Mouse (Mus musculus): ENCODE data around the gene Myh9. TPM values are rescaled to one million over a fixed set of nuclear protein-coding genes. Genes with fewer than 3 reads are reported as not detected.

Myh9 gene
- polyA plus RNA-seq (2014; fragmentation: Nextera tagmentation; extraction: Ambion mirVana): 14.4 and 14.6 TPM in 2 replicates

DNA sequence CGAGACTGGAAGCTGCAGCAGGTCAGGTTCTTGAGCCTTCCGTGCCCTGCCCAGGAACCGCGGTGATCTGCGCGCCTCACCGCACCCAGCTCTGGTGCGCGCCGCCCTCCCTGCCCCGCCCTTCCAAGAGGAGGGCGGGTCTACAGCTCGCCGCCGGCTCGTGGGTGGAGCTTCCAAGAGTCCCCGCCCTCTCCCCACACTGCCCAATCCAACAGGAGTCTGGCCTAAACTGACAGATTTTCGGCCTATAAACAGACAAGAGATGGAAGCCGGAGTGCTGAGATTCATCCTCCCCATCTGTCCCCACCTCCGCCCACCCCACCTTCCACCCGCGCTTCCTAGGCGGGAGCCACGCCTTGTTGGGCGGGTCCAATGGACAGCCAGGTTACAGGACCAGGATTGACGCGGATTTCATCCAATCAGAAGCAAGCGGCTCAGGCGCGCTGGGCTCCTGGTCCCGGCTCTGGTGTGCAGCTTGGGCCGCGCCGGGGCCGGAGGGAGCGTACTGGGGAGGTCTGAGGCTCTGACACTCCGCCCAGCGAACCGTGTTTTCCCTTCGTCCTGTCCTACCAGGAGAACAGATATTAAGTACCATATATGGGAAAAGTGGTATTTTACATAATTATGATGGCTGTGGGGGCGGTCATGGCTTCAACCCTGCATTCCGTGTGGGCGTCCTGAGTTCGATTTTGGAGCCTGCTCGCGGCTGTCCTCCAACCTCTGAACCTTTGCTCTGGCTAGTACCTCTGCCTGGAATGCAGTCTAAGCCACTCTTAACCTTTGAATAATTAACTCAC, at the start of gene Myh9:
Gene Myh9 (minus strand): TSS at position 129 of the 797 bp plus-strand sequence.
- no peaks in the 10 kb centered on the region for H3K27me3 ChIP-seq (ENCODE audit: control insufficient read depth, insufficient read depth, low read length)
- DNase-seq (ENCODE audit: low spot score) (peak; percentile 99), ATAC-seq (ENCODE audit: low FRiP score) (peak; percentile 98)
- H3K4me1 ChIP-seq (replicated peaks; ENCODE audit: control insufficient read depth, insufficient read depth, low read length): peaks cover 28% of the 10 kb centered on the region
- peak within 1 kb of the TSS; percentile 62 for H3K27ac ChIP-seq
- WGBS: under 1% methylated on average over 43 of the region's 46 CpGs
- no peaks in the 10 kb centered on the region for H3K36me3 ChIP-seq (replicated peaks; ENCODE audit: control insufficient read depth, insufficient read depth)
- H3K9ac ChIP-seq: peak within 1 kb of the TSS; percentile 89
- peak within 1 kb of the TSS; percentile 96 for H3K4me2 ChIP-seq (replicated peaks)
- H3K4me3 ChIP-seq (replicated peaks; ENCODE audit: low read length): peak within 1 kb of the TSS; percentile 95
- no peaks in the 10 kb centered on the region for H3K9me3 ChIP-seq (ENCODE audit: control insufficient read depth, low read length)

DNA sequence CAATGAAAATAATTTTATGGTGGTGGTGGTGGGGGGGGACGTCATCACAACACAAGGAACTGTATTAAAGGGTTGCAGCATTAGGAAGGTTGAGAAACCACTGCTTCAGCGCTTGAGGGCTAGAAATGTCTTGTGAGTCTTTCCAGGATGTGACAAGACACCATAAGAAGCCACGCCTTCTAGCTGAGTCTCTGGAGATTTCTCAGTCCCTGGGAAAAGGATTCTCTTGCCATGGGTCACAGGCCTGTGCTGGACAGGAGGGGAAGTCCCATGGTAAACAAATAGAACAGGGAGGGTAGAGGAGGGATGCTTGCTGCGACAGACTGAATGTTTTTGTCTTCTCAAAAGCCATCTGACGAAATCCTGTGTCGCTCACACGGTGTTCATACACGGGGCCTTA, 49.8 kb upstream of the Myh9 start:
- no peak overlapping the region for H3K9ac ChIP-seq
- no peak for ATAC-seq (ENCODE audit: low FRiP score)

DNA sequence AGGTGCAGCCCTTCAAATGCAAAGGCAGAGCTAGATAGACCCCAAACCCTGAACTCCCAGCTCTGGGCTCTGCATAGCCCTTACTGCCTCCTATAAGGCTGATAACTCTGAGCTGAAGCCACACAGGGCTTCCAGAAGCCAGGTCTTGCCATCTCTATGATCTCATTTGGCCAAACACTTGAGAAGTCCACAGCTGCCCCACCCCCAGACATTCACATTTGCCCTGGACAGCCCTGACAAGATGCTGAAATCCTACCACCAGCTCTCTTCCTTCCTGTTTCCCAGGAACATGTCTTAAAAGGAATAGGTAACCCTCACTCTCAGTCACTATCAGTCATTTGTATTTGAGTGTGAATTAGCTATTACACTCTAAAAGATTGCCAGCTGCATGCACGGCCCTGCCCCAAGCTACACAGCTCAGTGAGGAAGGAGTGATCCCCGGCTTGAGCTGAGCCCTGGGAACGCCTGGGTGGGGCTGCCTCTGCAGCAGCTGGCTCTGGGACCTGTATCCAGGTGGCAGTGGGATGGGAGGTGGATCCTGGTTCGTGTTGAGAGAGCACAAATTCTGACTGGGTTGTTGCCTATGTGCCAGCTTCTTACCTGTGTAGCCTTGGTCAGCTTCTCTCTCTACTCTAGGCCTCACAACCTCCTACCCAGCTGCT, 47.9 kb upstream of the Myh9 start:
- no peak overlapping the region for H3K9ac ChIP-seq
- ATAC-seq (ENCODE audit: low FRiP score): no peak
- 56% methylated on average over 4 of the region's 4 CpGs for WGBS

More for the DNA sequence above, 49.8 kb upstream of the Myh9 start:
- H3K27ac ChIP-seq: no peak overlapping the region
- DNase-seq (ENCODE audit: low spot score): no peak
- no peaks in the 10 kb centered on the region for H3K36me3 ChIP-seq (replicated peaks; ENCODE audit: control insufficient read depth, insufficient read depth)
- no peaks in the 10 kb centered on the region for H3K27me3 ChIP-seq (ENCODE audit: control insufficient read depth, insufficient read depth, low read length)
- no peaks in the 10 kb centered on the region for H3K4me1 ChIP-seq (replicated peaks; ENCODE audit: control insufficient read depth, insufficient read depth, low read length)
- H3K4me3 ChIP-seq (replicated peaks; ENCODE audit: low read length): no peak overlapping the region
- no peak overlapping the region for H3K4me2 ChIP-seq (replicated peaks)
- no peaks in the 10 kb centered on the region for H3K9me3 ChIP-seq (ENCODE audit: control insufficient read depth, low read length)
- WGBS: 80% methylated on average over 8 of the region's 8 CpGs

DNA sequence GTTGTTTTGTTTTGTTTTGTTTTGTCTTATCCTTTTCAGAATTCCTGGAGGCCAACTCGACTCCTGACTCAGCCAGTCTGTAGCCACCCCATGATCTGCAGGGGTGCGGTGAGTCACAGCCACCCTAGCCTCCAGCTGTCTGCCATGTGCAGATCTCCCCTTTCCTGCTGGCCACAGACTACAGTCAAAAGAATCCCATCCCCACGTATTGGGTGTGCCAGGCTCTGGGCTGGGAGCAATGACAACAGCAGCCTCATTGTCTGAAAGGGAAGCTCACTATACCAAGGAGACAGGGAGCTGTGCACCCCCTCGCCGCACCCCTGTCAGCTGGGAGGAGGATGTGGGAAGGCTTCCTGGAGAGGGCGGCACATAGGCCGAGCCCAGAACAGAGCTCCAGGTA, 46.3 kb upstream of the Myh9 start:
- no peak for ATAC-seq (ENCODE audit: low FRiP score)
- Histone ChIP-seq H3K27ac (no peak overlapping the region), H3K27me3 (ENCODE audit: control insufficient read depth, insufficient read depth, low read length) (no peaks in the 10 kb centered on the region), H3K9ac (no peak overlapping the region), H3K4me2 (replicated peaks) (no peak overlapping the region), H3K36me3 (replicated peaks; ENCODE audit: control insufficient read depth, insufficient read depth) (no peaks in the 10 kb centered on the region), H3K9me3 (ENCODE audit: control insufficient read depth, low read length) (no peaks in the 10 kb centered on the region), H3K4me1 (replicated peaks; ENCODE audit: control insufficient read depth, insufficient read depth, low read length) (no peaks in the 10 kb centered on the region), H3K4me3 (replicated peaks; ENCODE audit: low read length) (no peak overlapping the region)
- WGBS: 64% methylated on average over 7 of the region's 7 CpGs
- no peak for DNase-seq (ENCODE audit: low spot score)

More for the DNA sequence above, 47.9 kb upstream of the Myh9 start:
- Histone ChIP-seq H3K4me1 (replicated peaks; ENCODE audit: control insufficient read depth, insufficient read depth, low read length) (no peaks in the 10 kb centered on the region), H3K36me3 (replicated peaks; ENCODE audit: control insufficient read depth, insufficient read depth) (no peaks in the 10 kb centered on the region), H3K4me2 (replicated peaks) (no peak overlapping the region), H3K4me3 (replicated peaks; ENCODE audit: low read length) (no peak overlapping the region), H3K9me3 (ENCODE audit: control insufficient read depth, low read length) (no peaks in the 10 kb centered on the region), H3K27me3 (ENCODE audit: control insufficient read depth, insufficient read depth, low read length) (no peaks in the 10 kb centered on the region), H3K27ac (no peak overlapping the region)
- no peak for DNase-seq (ENCODE audit: low spot score)

- Histone ChIP-seq H3K36me3 (replicated peaks; ENCODE audit: control insufficient read depth, insufficient read depth) (no peaks in the 10 kb centered on the region), H3K9ac (no peak overlapping the region)
- 45% methylated on average over 1 of the region's 1 CpGs for WGBS
These were observed 45.1 kb upstream of the Myh9 start for GRCm38 (mm10) chr15:77887093-77887488.

GRCm38 (mm10) chr15:77886369-77887092, 44.6 kb upstream of the Myh9 start:
- 95% methylated on average over 4 of the region's 5 CpGs for WGBS

More at GRCm38 (mm10) chr15:77887093-77887488, 45.1 kb upstream of the Myh9 start:
- ATAC-seq (ENCODE audit: low FRiP score) (no peak), DNase-seq (ENCODE audit: low spot score) (no peak)
- no peak overlapping the region for H3K4me3 ChIP-seq (replicated peaks; ENCODE audit: low read length)
- H3K4me1 ChIP-seq (replicated peaks; ENCODE audit: control insufficient read depth, insufficient read depth, low read length): no peaks in the 10 kb centered on the region
- H3K27ac ChIP-seq: no peak overlapping the region
- no peaks in the 10 kb centered on the region for H3K9me3 ChIP-seq (ENCODE audit: control insufficient read depth, low read length)
- H3K4me2 ChIP-seq (replicated peaks): no peak overlapping the region
- no peaks in the 10 kb centered on the region for H3K27me3 ChIP-seq (ENCODE audit: control insufficient read depth, insufficient read depth, low read length)

DNA sequence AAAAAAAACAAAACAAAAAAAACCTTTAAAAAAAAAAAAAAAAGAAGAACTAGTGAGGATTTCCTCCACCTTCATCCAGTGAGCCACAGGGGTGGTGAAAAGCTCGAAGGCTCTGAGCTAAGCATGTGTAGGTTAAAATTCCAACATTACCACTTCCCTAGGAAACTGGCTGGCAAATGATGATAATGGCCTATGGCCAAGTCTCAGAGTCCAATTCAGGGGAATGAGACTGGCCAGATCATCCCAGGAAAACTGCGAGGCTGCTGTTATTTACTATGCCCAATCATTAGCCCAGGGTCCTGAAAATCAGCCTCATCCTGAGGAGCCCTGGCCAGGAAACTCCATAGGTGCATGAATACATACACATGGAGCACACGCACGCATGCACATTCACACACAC, 44.0 kb upstream of the Myh9 start:
- Histone ChIP-seq H3K9me3 (ENCODE audit: control insufficient read depth, low read length) (no peaks in the 10 kb centered on the region), H3K4me1 (replicated peaks; ENCODE audit: control insufficient read depth, insufficient read depth, low read length) (no peaks in the 10 kb centered on the region)
- 92% methylated on average over 4 of the region's 4 CpGs for WGBS

More at GRCm38 (mm10) chr15:77886369-77887092, 44.6 kb upstream of the Myh9 start:
- Histone ChIP-seq H3K9me3 (ENCODE audit: control insufficient read depth, low read length) (no peaks in the 10 kb centered on the region), H3K4me3 (replicated peaks; ENCODE audit: low read length) (no peak overlapping the region), H3K27ac (no peak overlapping the region), H3K36me3 (replicated peaks; ENCODE audit: control insufficient read depth, insufficient read depth) (no peaks in the 10 kb centered on the region), H3K9ac (no peak overlapping the region), H3K4me2 (replicated peaks) (no peak overlapping the region), H3K27me3 (ENCODE audit: control insufficient read depth, insufficient read depth, low read length) (no peaks in the 10 kb centered on the region), H3K4me1 (replicated peaks; ENCODE audit: control insufficient read depth, insufficient read depth, low read length) (no peaks in the 10 kb centered on the region)
- ATAC-seq (ENCODE audit: low FRiP score) (no peak), DNase-seq (ENCODE audit: low spot score) (no peak)

GRCm38 (mm10) chr15:77885159-77885558, 43.2 kb upstream of the Myh9 start:
- DNase-seq (ENCODE audit: low spot score): no peak
- no peaks in the 10 kb centered on the region for H3K9me3 ChIP-seq (ENCODE audit: control insufficient read depth, low read length)
- H3K9ac ChIP-seq: no peak overlapping the region
- H3K36me3 ChIP-seq (replicated peaks; ENCODE audit: control insufficient read depth, insufficient read depth): no peaks in the 10 kb centered on the region
- H3K27ac ChIP-seq: no peak overlapping the region
- ATAC-seq (ENCODE audit: low FRiP score): no peak
- H3K27me3 ChIP-seq (ENCODE audit: control insufficient read depth, insufficient read depth, low read length): no peaks in the 10 kb centered on the region
- H3K4me1 ChIP-seq (replicated peaks; ENCODE audit: control insufficient read depth, insufficient read depth, low read length): no peaks in the 10 kb centered on the region
- no peak overlapping the region for H3K4me2 ChIP-seq (replicated peaks)
- WGBS: 87% methylated on average over 6 of the region's 6 CpGs
- no peak overlapping the region for H3K4me3 ChIP-seq (replicated peaks; ENCODE audit: low read length)

More for the DNA sequence above, 44.0 kb upstream of the Myh9 start:
- Histone ChIP-seq H3K27me3 (ENCODE audit: control insufficient read depth, insufficient read depth, low read length) (no peaks in the 10 kb centered on the region), H3K4me3 (replicated peaks; ENCODE audit: low read length) (no peak overlapping the region), H3K27ac (no peak overlapping the region), H3K9ac (no peak overlapping the region), H3K4me2 (replicated peaks) (no peak overlapping the region), H3K36me3 (replicated peaks; ENCODE audit: control insufficient read depth, insufficient read depth) (no peaks in the 10 kb centered on the region)
- ATAC-seq (ENCODE audit: low FRiP score) (no peak), DNase-seq (ENCODE audit: low spot score) (no peak)

GRCm38 (mm10) chr15:77883697-77884010, 41.7 kb upstream of the Myh9 start:
- ATAC-seq (ENCODE audit: low FRiP score): no peak
- Histone ChIP-seq H3K36me3 (replicated peaks; ENCODE audit: control insufficient read depth, insufficient read depth) (no peaks in the 10 kb centered on the region), H3K27ac (no peak overlapping the region), H3K4me3 (replicated peaks; ENCODE audit: low read length) (no peak overlapping the region), H3K9ac (no peak overlapping the region), H3K4me1 (replicated peaks; ENCODE audit: control insufficient read depth, insufficient read depth, low read length) (no peaks in the 10 kb centered on the region), H3K9me3 (ENCODE audit: control insufficient read depth, low read length) (no peaks in the 10 kb centered on the region), H3K4me2 (replicated peaks) (no peak overlapping the region), H3K27me3 (ENCODE audit: control insufficient read depth, insufficient read depth, low read length) (no peaks in the 10 kb centered on the region)
- 85% methylated on average over 4 of the region's 4 CpGs for WGBS
- DNase-seq (ENCODE audit: low spot score): no peak

All from hindbrain, embryonic 14.5 days (tissue).